Mouse (Mus musculus) heart, postnatal 25 days (tissue): ENCODE results near the gene Zfp667. TPM values are rescaled to one million over a fixed set of nuclear protein-coding genes. Genes with fewer than 3 reads are reported as not detected.
A peak's percentile ranks its signal among the peaks of the same experiment; 100 is the strongest.
"Not testable (repeated sequence)": the region's sequence is repeated elsewhere in the genome, so short reads cannot be mapped to it uniquely, and the experiment has no call there.

ENCODE experiments used
- DNase-seq: peaks from one replicate; pipeline ENCODE4 v3.0.0; 2022; ENCODE audit warnings: low spot score
- intact Hi-C: fragments of 180-260 bp; cut with DNase I; formaldehyde crosslinking; loops from one replicate; pipeline ENCODE4 v1.15.1; 2025
- total RNA-seq, 2 experiments: library from RNA; stranded (reverse); gene quantifications; 2 replicates each; pipeline ENCODE4 v1.2.3; 2021

Gene Zfp667
- total RNA-seq, result 1 to 10 TPM; 2.8 to 3.5 TPM

- DNase-seq, result peak; percentile 96
- intact Hi-C loops, result loop anchor here (2.0 to 10.0 kb wide), 7 partner anchors 47 to 1009 kb away; partner anchors contain the start of genes Gm20715, Zfp28 and Zfp954
Observed at GRCm38 (mm10) chr7:6285842-6286705, at the start of gene Zfp667. Gene Zfp667 (plus strand): TSS chr7:6286579.

GRCm38 (mm10) chr7:6239787-6240186, 46.6 kb upstream of the Zfp667 start:
- intact Hi-C loops, result loop anchor here (2.0 kb wide), 1 partner anchor 43 kb away; no protein-coding TSS in a partner anchor
- DNase-seq, result no peak

GRCm38 (mm10) chr7:6240841-6241425, 45.4 kb upstream of the Zfp667 start:
- DNase-seq, result not testable (repeated sequence)
- intact Hi-C loops, result loop anchor here (2.0 kb wide), 1 partner anchor 42 kb away; no protein-coding TSS in a partner anchor

- DNase-seq, result no peak
- intact Hi-C loops, result no loop called here
Observed at GRCm38 (mm10) chr7:6244361-6245292, 41.8 kb upstream of the Zfp667 start.

GRCm38 (mm10) chr7:6252410-6252809, 34.0 kb upstream of the Zfp667 start, which contains the start of gene Epp13:
Gene Epp13 (plus strand): TSS chr7:6252710.
- no peak for DNase-seq
- intact Hi-C loops, result no loop called here

- intact Hi-C loops, result no loop called here
- DNase-seq, result no peak
Observed at GRCm38 (mm10) chr7:6254451-6254850, 31.9 kb upstream of the Zfp667 start.

GRCm38 (mm10) chr7:6257386-6257785, 29.0 kb upstream of the Zfp667 start:
- no peak for DNase-seq
- intact Hi-C loops, result no loop called here

GRCm38 (mm10) chr7:6258232-6259220, 27.9 kb upstream of the Zfp667 start:
- DNase-seq, result no peak
- intact Hi-C loops, result no loop called here

GRCm38 (mm10) chr7:6260004-6260403, 26.4 kb upstream of the Zfp667 start:
- DNase-seq, intact Hi-C loops: not testable (repeated sequence)

GRCm38 (mm10) chr7:6262120-6262519, 24.3 kb upstream of the Zfp667 start:
- intact Hi-C loops, result no loop called here
- DNase-seq, result no peak

GRCm38 (mm10) chr7:6262984-6263383, 23.4 kb upstream of the Zfp667 start:
- intact Hi-C loops, result no loop called here

GRCm38 (mm10) chr7:6265695-6266094, 20.7 kb upstream of the Zfp667 start:
- DNase-seq, result no peak
- intact Hi-C loops, result no loop called here

More at GRCm38 (mm10) chr7:6262984-6263383, 23.4 kb upstream of the Zfp667 start:
- no peak for DNase-seq

GRCm38 (mm10) chr7:6277906-6278305, 8.5 kb upstream of the Zfp667 start:
- intact Hi-C loops, result no loop called here
- no peak for DNase-seq

GRCm38 (mm10) chr7:6282749-6283148, 3.6 kb upstream of the Zfp667 start:
- no peak for DNase-seq
- intact Hi-C loops, result loop anchor here (2.0 to 10.0 kb wide), 5 partner anchors 42 to 1012 kb away; partner anchors contain the start of genes Gm20715 and Zfp28

- DNase-seq, result peak; percentile 49
- intact Hi-C loops, result loop anchor here (2.0 to 10.0 kb wide), 5 partner anchors 43 to 1011 kb away; partner anchors contain the start of genes Gm20715 and Zfp28
Observed at GRCm38 (mm10) chr7:6283451-6284075, 2.8 kb upstream of the Zfp667 start.

GRCm38 (mm10) chr7:6284442-6285012, 1.9 kb upstream of the Zfp667 start:
- intact Hi-C loops, result loop anchor here (5.0 to 10.0 kb wide), 6 partner anchors 100 to 1010 kb away; partner anchors contain the start of genes Gm20715, Zfp28 and Zfp954
- no peak for DNase-seq

GRCm38 (mm10) chr7:6285366-6285765, 1.0 kb upstream of the Zfp667 start:
- intact Hi-C loops, result loop anchor here (5.0 to 10.0 kb wide), 6 partner anchors 99 to 1009 kb away; partner anchors contain the start of genes Gm20715, Zfp28 and Zfp954
- DNase-seq, result no peak
